Mouse (Mus musculus) G1E (cell line): ENCODE data around the gene Vangl1.

ENCODE experiments used
- CTCF ChIP-seq: IDR thresholded peaks from 2 replicates; pipeline ENCODE4 v1.5.1; 2012; ENCODE audit warnings: low read depth, low read length, inconsistent platforms, mixed read lengths
- GATA1 ChIP-seq: IDR thresholded peaks from 2 replicates; pipeline ENCODE4 v1.6.1; 2012; ENCODE audit warnings: borderline replicate concordance, low read length, inconsistent platforms, mixed read lengths
- GATA2 ChIP-seq: IDR thresholded peaks from 2 replicates; pipeline ENCODE4 v1.6.1; 2012; ENCODE audit warnings: low read depth, low read length, inconsistent platforms, borderline replicate concordance
- POLR2AphosphoS5 ChIP-seq: IDR thresholded peaks from 2 replicates; pipeline ENCODE4 v1.6.1; 2012; ENCODE audit warnings: low read depth, low read length, inconsistent platforms; ENCODE audit not compliant: insufficient replicate concordance
- TAL1 ChIP-seq: conservative IDR thresholded peaks from 2 replicates; pipeline ENCODE4 v1.6.1; 2012; ENCODE audit warnings: low read depth, low read length, inconsistent platforms, mixed read lengths

DNA sequence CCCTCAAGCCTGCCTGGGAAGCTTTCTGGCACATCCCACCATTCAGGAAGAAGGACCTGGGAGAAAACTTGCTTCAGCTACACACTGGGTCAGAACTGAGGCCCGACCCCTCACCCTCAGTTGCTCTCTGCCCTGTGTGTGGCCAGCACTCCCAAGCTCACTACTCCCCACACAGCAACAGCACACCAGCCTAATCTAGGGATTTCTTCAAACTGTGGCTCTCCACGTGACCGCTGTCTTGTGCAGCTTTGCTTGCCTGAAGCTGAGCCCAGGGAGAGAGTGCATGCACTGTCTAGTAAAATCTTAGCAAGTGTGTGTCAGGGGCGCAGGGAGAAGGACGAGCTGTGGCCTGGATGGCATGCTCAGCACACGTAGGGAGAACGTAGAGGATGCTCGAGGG is 18.3 kb upstream of the Vangl1 start:
- no peak for TF ChIP-seq GATA1
- no peak for TF ChIP-seq CTCF
- no peak for TF ChIP-seq POLR2AphosphoS5
- no peak for TF ChIP-seq TAL1
- TF ChIP-seq GATA2: no peak
